Mouse (Mus musculus): ENCODE data around the gene Gatd1. TPM values are rescaled to one million over a fixed set of nuclear protein-coding genes. Genes with fewer than 3 reads are reported as not detected.
A peak's percentile ranks its signal among the peaks of the same experiment; 100 is the strongest.

The Gatd1 gene
- polyA plus RNA-seq, 1 experiment = 48.4 TPM

DNA sequence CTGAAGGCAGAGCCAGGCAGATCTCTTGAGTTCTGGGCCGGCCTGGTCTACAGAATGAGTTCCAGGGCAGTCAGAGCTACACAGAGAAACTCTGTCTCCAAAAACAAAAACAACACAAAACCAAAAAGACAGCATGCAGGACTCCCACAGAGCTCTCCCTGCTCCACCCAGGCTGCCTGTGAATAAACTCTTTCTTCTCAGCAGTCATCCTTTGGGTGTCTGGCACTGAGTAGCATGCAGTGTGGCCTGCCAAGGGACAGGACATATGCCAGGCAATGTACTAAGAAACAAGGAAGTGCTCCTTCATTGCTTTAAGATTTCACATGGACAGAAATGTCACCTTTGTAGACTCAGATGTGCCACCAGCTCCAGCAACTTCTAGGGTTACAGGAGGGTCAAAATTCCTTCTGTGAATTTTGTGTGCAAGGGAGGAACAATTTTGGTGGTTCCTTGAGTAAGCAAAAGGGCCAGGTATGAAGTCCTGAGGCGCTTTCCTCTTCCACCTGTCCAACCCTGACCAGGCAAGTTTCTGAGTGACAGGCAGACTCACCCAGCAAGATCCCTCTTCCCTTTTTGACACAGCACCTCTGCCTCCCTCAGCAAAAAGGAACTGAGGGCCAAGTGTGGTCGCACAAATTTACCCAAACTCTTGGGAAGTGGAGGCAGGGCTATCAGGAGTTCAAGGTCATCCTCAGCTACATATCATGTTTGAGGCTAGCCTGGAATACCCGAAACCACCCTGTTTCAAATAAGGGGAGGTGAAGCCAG is 32.7 kb downstream of the Gatd1 start:
- H3K27me3 ChIP-seq (ENCODE audit: control insufficient read depth, insufficient read depth, low read length) = no peaks in the 10 kb centered on the region
- WGBS = 66% methylated on average over 4 of the region's 4 CpGs
- TF ChIP-seq POLR2A (IDR thresholded peaks at IDR 0.05; ENCODE audit: low read depth, low read length) (no peak), CTCF (IDR thresholded peaks at IDR 0.05; ENCODE audit: extremely low read depth, insufficient read length, insufficient replicate concordance, low read depth, low read length) (no peak)
- H3K4me3 ChIP-seq (ENCODE audit: low read depth, low read length) = no peak overlapping the region
- no peaks in the 10 kb centered on the region for H3K36me3 ChIP-seq (ENCODE audit: control insufficient read depth, insufficient read depth, low read length)
- H3K4me1 ChIP-seq (ENCODE audit: control insufficient read depth, insufficient read depth, insufficient read length, low read length) = peaks cover 16% of the 10 kb centered on the region
- no peak overlapping the region; the same call in 1 of the 2 replicates for H3K27ac ChIP-seq (ENCODE audit: insufficient read depth, low read depth, low read length)

DNA sequence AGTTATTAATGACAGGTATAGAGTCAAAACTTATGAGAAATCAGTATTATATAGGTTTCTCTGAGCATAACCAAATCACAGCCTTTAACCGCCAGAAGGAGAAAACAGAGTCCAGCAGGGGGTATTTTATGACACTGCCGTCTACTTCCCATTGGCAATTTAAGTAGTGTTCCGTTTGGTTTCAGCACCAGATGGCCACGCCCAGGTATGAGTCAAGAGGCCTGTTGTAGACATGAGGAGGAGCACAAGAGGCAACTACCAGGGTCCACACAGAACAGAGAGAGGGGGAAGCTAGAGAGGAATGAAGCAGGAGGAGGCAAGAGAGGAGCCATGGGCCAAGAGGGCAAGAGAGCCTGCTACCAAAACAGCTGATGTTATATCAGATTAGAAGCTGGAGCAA is 34.4 kb downstream of the Gatd1 start:
- WGBS = 26% methylated on average over 4 of the region's 4 CpGs
- Histone ChIP-seq H3K27ac (ENCODE audit: insufficient read depth, low read depth, low read length) (peak overlapping the region; percentile 80), H3K4me1 (ENCODE audit: control insufficient read depth, insufficient read depth, insufficient read length, low read length) (peaks cover 16% of the 10 kb centered on the region), H3K36me3 (ENCODE audit: control insufficient read depth, insufficient read depth, low read length) (no peaks in the 10 kb centered on the region), H3K4me3 (ENCODE audit: low read depth, low read length) (no peak overlapping the region), H3K27me3 (ENCODE audit: control insufficient read depth, insufficient read depth, low read length) (no peaks in the 10 kb centered on the region)
- TF ChIP-seq POLR2A (IDR thresholded peaks at IDR 0.05; ENCODE audit: low read depth, low read length) = no peak
- no peak for TF ChIP-seq CTCF (IDR thresholded peaks at IDR 0.05; ENCODE audit: extremely low read depth, insufficient read length, insufficient replicate concordance, low read depth, low read length)

DNA sequence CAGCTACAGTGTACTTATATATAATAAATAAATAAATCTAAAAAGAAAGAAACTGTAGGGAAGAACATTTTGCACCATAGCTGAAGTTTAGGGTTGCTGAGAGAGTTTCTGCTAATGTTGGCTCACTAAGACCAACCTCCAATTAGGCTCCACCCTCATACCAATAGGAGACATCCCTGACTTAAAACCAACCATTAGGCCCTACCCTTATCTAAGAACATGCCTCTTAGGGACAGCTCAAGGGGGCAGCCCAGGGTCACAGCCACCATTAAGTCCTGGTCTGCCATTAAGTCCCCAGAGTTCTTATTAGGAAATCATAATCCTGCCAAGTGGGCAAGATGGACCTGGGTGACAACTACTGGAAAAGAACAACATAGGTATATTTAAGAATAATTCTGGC is 39.5 kb downstream of the Gatd1 start:
- H3K36me3 ChIP-seq (ENCODE audit: control insufficient read depth, insufficient read depth, low read length) = no peaks in the 10 kb centered on the region
- H3K27ac ChIP-seq (ENCODE audit: insufficient read depth, low read depth, low read length) = no peak overlapping the region
- TF ChIP-seq CTCF (IDR thresholded peaks at IDR 0.05; ENCODE audit: extremely low read depth, insufficient read length, insufficient replicate concordance, low read depth, low read length) = no peak
- TF ChIP-seq POLR2A (IDR thresholded peaks at IDR 0.05; ENCODE audit: low read depth, low read length) = no peak
- peaks cover 16% of the 10 kb centered on the region for H3K4me1 ChIP-seq (ENCODE audit: control insufficient read depth, insufficient read depth, insufficient read length, low read length)
- no peak overlapping the region for H3K4me3 ChIP-seq (ENCODE audit: low read depth, low read length)
- H3K27me3 ChIP-seq (ENCODE audit: control insufficient read depth, insufficient read depth, low read length) = no peaks in the 10 kb centered on the region

DNA sequence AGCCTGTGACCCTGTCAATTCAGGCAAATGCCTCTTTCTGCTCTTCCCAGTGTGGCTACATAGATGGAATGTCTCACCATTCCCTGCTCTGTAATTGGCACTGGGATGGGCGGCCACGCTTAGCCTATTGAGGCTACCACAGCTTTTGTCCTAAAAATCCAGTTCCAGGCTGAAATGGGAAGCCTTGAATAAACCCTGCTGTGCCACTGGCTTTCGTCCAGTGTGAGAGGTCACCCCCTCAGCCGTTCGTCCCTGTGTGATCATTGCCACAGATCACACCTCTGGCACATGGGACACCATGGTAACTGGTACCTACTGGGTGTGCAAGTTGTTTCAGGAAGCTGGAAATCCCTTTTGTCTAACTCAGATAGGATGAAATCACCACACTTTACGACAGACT is 40.3 kb downstream of the Gatd1 start:
- Histone ChIP-seq H3K27me3 (ENCODE audit: control insufficient read depth, insufficient read depth, low read length) (no peaks in the 10 kb centered on the region), H3K36me3 (ENCODE audit: control insufficient read depth, insufficient read depth, low read length) (no peaks in the 10 kb centered on the region), H3K4me3 (ENCODE audit: low read depth, low read length) (no peak overlapping the region), H3K4me1 (ENCODE audit: control insufficient read depth, insufficient read depth, insufficient read length, low read length) (peaks cover 16% of the 10 kb centered on the region; the same call in 1 of the 2 replicates), H3K27ac (ENCODE audit: insufficient read depth, low read depth, low read length) (peak overlapping the region; percentile 17; the same call in 1 of the 2 replicates)
- TF ChIP-seq POLR2A (IDR thresholded peaks at IDR 0.05; ENCODE audit: low read depth, low read length) (no peak), CTCF (IDR thresholded peaks at IDR 0.05; ENCODE audit: extremely low read depth, insufficient read length, insufficient replicate concordance, low read depth, low read length) (no peak)
- WGBS = 73% methylated on average over 6 of the region's 6 CpGs

DNA sequence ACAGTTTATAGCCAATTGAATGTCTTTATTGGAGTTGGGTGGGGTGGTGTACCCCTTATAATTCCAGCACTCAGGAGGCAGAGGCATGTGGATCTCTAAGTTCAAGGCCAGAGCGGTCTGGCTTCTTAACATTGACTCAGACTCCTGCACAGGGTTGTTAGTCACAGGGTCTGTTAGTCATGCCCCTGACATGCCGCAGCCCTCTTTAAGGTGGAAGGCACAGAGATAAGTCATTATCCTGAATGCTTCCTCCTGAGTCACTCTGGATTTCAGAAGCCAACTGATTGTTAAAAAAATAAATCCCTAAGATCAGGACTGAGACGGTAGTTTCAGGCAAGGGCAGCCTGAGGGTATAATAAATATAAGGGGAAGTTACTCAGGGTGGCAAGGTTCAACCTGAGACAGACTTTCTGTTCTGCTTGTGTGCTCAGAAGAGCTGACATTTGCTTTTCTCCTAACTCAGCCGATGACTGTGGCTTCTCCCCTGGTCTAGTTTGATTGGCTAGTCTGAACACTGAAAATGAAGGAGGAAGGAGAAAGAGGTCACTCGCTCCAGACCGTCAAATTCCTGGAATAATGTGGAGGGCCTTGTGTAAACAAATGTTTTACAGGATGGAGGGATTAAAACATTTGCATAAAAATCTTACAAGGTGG is 41.9 kb downstream of the Gatd1 start:
- Histone ChIP-seq H3K27me3 (ENCODE audit: control insufficient read depth, insufficient read depth, low read length) (no peaks in the 10 kb centered on the region), H3K4me1 (ENCODE audit: control insufficient read depth, insufficient read depth, insufficient read length, low read length) (peaks cover 16% of the 10 kb centered on the region; the same call in 1 of the 2 replicates), H3K4me3 (ENCODE audit: low read depth, low read length) (no peak overlapping the region), H3K36me3 (ENCODE audit: control insufficient read depth, insufficient read depth, low read length) (no peaks in the 10 kb centered on the region), H3K27ac (ENCODE audit: insufficient read depth, low read depth, low read length) (peak overlapping the region; percentile 60)
- no peak for TF ChIP-seq CTCF (IDR thresholded peaks at IDR 0.05; ENCODE audit: extremely low read depth, insufficient read length, insufficient replicate concordance, low read depth, low read length)
- TF ChIP-seq POLR2A (IDR thresholded peaks at IDR 0.05; ENCODE audit: low read depth, low read length) = no peak
- WGBS = 18% methylated on average over 6 of the region's 6 CpGs

DNA sequence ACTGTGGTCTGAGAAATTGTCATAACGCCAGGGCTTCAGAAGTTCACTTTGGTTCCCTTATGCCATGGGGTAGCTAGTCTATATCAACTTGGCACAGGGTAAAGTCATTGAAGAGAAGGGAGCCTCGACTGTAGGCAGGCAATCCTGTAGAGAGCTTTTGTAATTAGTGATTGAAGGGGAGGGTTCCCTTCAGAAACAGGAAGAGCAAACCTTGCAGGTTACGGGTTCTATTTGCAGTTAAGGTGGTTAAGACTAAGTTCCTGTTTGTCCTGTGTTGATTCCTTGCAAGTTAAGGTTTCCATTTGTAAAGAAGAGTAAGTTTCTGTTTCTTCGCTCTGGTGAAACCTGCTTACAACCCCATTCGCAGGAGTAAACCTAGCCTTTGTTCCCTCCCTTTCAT is 44.0 kb downstream of the Gatd1 start:
- TF ChIP-seq CTCF (IDR thresholded peaks at IDR 0.05; ENCODE audit: extremely low read depth, insufficient read length, insufficient replicate concordance, low read depth, low read length) (no peak), POLR2A (IDR thresholded peaks at IDR 0.05; ENCODE audit: low read depth, low read length) (no peak)
- no peaks in the 10 kb centered on the region for H3K36me3 ChIP-seq (ENCODE audit: control insufficient read depth, insufficient read depth, low read length)
- H3K27ac ChIP-seq (ENCODE audit: insufficient read depth, low read depth, low read length) = peak overlapping the region; percentile 66
- WGBS = 37% methylated on average over 5 of the region's 5 CpGs
- peaks cover 16% of the 10 kb centered on the region; the same call in 1 of the 2 replicates for H3K4me1 ChIP-seq (ENCODE audit: control insufficient read depth, insufficient read depth, insufficient read length, low read length)
- H3K27me3 ChIP-seq (ENCODE audit: control insufficient read depth, insufficient read depth, low read length) = no peaks in the 10 kb centered on the region
- no peak overlapping the region for H3K4me3 ChIP-seq (ENCODE audit: low read depth, low read length)

DNA sequence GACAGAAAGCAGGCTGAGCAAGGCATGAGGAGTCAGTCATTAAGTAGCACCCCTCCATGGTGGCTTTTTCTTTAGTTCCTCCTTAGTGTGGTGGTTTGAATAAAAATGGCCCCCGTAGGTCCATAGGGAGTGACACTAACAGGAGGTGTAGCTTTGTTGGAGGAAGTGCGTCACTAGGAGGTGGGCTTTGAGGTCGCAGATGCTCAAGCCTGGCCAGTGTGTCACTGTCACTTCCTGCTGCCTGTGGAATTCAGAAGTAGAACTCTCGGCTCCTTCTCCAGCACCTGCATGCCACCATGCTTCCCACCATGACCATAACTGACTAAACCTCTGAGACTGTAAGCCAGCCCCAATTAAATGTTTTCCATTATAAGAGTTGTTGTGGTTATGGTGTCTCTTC is 46.6 kb downstream of the Gatd1 start:
- H3K27me3 ChIP-seq (ENCODE audit: control insufficient read depth, insufficient read depth, low read length) = no peaks in the 10 kb centered on the region
- 82% methylated on average over 4 of the region's 4 CpGs for WGBS
- peaks cover 8% of the 10 kb centered on the region; the same call in 1 of the 2 replicates for H3K4me1 ChIP-seq (ENCODE audit: control insufficient read depth, insufficient read depth, insufficient read length, low read length)
- no peak overlapping the region for H3K4me3 ChIP-seq (ENCODE audit: low read depth, low read length)
- H3K36me3 ChIP-seq (ENCODE audit: control insufficient read depth, insufficient read depth, low read length) = peaks cover 9% of the 10 kb centered on the region
- TF ChIP-seq CTCF (IDR thresholded peaks at IDR 0.05; ENCODE audit: extremely low read depth, insufficient read length, insufficient replicate concordance, low read depth, low read length) = no peak
- TF ChIP-seq POLR2A (IDR thresholded peaks at IDR 0.05; ENCODE audit: low read depth, low read length) = no peak
- no peak overlapping the region for H3K27ac ChIP-seq (ENCODE audit: insufficient read depth, low read depth, low read length)
